Mouse (Mus musculus): Measurements from ENCODE around the gene Id1.

DNA sequence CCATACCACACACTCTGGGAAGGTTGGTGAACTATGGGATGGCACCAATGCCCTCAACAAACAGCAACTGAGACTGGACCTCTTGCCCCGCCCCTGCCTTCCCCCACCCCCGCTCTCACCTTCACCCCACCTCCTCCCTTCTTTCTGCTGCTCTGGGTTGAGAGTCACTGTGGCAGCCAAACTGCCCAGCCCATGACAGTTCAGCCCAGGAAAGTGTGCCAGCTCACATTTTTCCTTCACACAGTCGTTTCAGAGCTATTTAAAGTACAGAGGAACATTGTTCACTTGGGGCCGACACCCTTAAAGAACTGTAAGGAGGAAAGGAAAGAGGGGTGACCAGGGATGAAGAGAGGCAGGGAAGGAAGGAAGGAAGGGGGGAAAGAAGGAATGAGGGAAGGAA is 22.3 kb downstream of the Id1 start:
- no peak for TF ChIP-seq MAFK (IDR thresholded peaks at IDR 0.05; ENCODE audit: insufficient read depth, low read depth, low read length)
- TF ChIP-seq CHD2 (IDR thresholded peaks at IDR 0.05; ENCODE audit: low read depth, low read length): no peak
